Mouse (Mus musculus) liver, embryonic 14.5 days (tissue): ENCODE measurements at regions not wholly inside any gene's neighbourhood (a gene's known extent, or its start where the extent isn't known, plus 50 kb on each side); places are given as distances from the start of the nearest gene placed in this dataset.

ENCODE experiments used
- CTCF ChIP-seq: IDR thresholded peaks from 2 replicates; pipeline ENCODE4 v1.5.1; 2016; ENCODE audit warnings: antibody characterized with exemption, low read depth, control low read depth
- EP300 ChIP-seq: IDR thresholded peaks from 2 replicates; pipeline ENCODE4 v1.6.1; 2016; ENCODE audit warnings: antibody characterized with exemption, low read depth

DNA sequence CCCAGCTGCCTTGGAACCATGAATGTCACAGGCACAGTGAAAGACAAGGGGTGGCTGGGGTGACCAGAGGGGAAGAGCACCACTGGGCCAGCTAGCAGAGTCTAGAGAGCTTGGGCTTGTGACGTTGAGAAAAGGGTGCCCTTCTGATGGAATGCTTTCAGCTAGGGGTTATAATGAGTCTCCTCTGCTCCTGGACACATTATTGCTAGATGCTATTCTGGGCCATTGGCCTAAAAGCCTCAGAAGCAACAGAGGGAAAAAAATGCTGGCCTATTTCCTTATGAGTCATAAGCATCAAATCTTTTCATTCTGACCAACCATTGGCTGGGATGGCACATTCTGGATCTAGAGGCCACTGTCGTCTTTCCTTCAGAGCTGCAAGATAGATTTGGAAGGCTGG lies 369.8 kb upstream of the Tshz3 start:
- TF ChIP-seq CTCF = no peak
- no peak for TF ChIP-seq EP300
